Mouse (Mus musculus) myocyte (in vitro differentiated cells): Measurements from ENCODE around the gene Lypd9.

Source experiments
- CEBPB ChIP-seq: IDR thresholded peaks from 2 replicates; pipeline ENCODE4 v1.6.1; 2011; ENCODE audit warnings: mild to moderate bottlenecking, moderate library complexity; ENCODE audit not compliant: poor library complexity, insufficient read depth, severe bottlenecking
- E2F4 ChIP-seq: IDR thresholded peaks from one replicate; pipeline ENCODE4 v1.6.1; 2011; ENCODE audit warnings: mild to moderate bottlenecking, control low read depth, moderate library complexity; ENCODE audit not compliant: insufficient read depth
- MAX ChIP-seq: IDR thresholded peaks from one replicate; pipeline ENCODE4 v1.6.1; 2011; ENCODE audit warnings: low read depth, mild to moderate bottlenecking, control low read depth
- MYOG ChIP-seq, 3 experiments: IDR thresholded peaks; one replicate each; pipeline ENCODE4 v1.6.1; 2011; ENCODE audit warnings: control low read depth in 2 of 3, low read depth in 2 of 3, mild to moderate bottlenecking in 2 of 3; ENCODE audit not compliant: insufficient read length in 2 of 3, control insufficient read depth in 1 of 3, insufficient read depth in 1 of 3
- POLR2A ChIP-seq: IDR thresholded peaks from one replicate; pipeline ENCODE4 v1.6.1; 2011; ENCODE audit warnings: low read depth, mild to moderate bottlenecking, control low read depth, moderate library complexity; ENCODE audit not compliant: insufficient read length
- POLR2AphosphoS2 ChIP-seq: IDR thresholded peaks from one replicate; pipeline ENCODE4 v1.6.1; 2011; ENCODE audit warnings: low read depth, control low read depth; ENCODE audit not compliant: insufficient read length
- REST ChIP-seq: IDR thresholded peaks from one replicate; pipeline ENCODE4 v1.6.1; 2011; ENCODE audit warnings: mild to moderate bottlenecking, control low read depth, moderate library complexity; ENCODE audit not compliant: insufficient read depth, insufficient read length
- TCF12 ChIP-seq: IDR thresholded peaks from one replicate; pipeline ENCODE4 v1.6.1; 2011; ENCODE audit warnings: mild to moderate bottlenecking, control low read depth; ENCODE audit not compliant: poor library complexity, insufficient read depth, severe bottlenecking
- TCF3 ChIP-seq: IDR thresholded peaks from one replicate; pipeline ENCODE4 v1.6.1; 2011; ENCODE audit warnings: low read depth, control low read depth; ENCODE audit not compliant: insufficient read length
- USF1 ChIP-seq: IDR thresholded peaks from one replicate; pipeline ENCODE4 v1.6.1; 2011; ENCODE audit warnings: low read depth, mild to moderate bottlenecking, control low read depth, moderate library complexity

DNA sequence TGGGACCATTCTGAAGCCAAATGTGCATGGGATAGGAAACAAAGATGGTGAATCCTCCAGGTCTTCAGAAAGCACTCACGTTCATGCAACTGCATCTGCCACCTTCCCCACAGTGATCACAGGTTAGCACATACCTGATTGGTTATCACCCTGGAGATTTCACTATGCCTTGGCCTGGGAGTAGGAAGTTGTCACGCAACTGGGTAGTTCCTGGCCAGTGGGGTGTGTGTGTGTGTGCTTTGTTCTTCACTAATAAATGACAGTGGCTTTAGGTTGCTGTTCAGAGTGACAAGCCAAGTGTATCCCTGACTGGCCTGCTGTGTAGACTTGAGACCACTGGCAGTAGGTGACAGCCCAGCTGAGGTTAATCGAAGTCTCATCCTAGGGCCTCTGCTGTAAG is 20.5 kb downstream of the Lypd9 start, which contains the start of gene Gm12253:
- TF ChIP-seq MAX: no peak
- no peak for TF ChIP-seq MYOG (IDR thresholded peaks at IDR 0.05; ENCODE audit: control insufficient read depth in 1 of 3, insufficient read depth in 1 of 3, insufficient read length in 2 of 3, low read depth in 2 of 3)
- TF ChIP-seq TCF12: no peak
- TF ChIP-seq POLR2A: no peak
- TF ChIP-seq POLR2AphosphoS2: no peak
- no peak for TF ChIP-seq E2F4
- TF ChIP-seq USF1: no peak
- no peak for TF ChIP-seq REST
- no peak for TF ChIP-seq TCF3
- TF ChIP-seq CEBPB: no peak
